Mouse (Mus musculus) hindbrain, embryonic 13.5 days (tissue): ENCODE measurements around the gene Krtap6-5. TPM values are rescaled to one million over a fixed set of nuclear protein-coding genes. Genes with fewer than 3 reads are reported as not detected.
"Not testable (repeated sequence)": the region's sequence is repeated elsewhere in the genome, so short reads cannot be mapped to it uniquely, and the experiment has no call there.

Experiments used
- ATAC-seq: fragments of 200-750 bp; cut with Nextera tagmentation; 2 replicates; pipeline ENCODE4 v1.8.0; 2017; ENCODE audit warnings: moderate TSS enrichment; ENCODE audit not compliant: low FRiP score
- H3K27ac ChIP-seq: fragments of 300-500 bp; sonication (generic); 2 replicates; pipeline ENCODE4 v1.5.1; 2015; ENCODE audit warnings: inconsistent platforms, mild to moderate bottlenecking, moderate library complexity
- H3K27me3 ChIP-seq: fragments of 300-500 bp; sonication (generic); 2 replicates; pipeline ENCODE4 v1.6.1; 2015; ENCODE audit warnings: mild to moderate bottlenecking, inconsistent platforms
- H3K36me3 ChIP-seq: fragments of 300-500 bp; sonication (generic); 2 replicates; pipeline ENCODE4 v1.6.1; 2015; ENCODE audit warnings: mild to moderate bottlenecking, inconsistent platforms
- H3K4me1 ChIP-seq: fragments of 300-500 bp; sonication (generic); replicated peaks from 2 replicates; pipeline ENCODE4 v1.6.1; 2015; ENCODE audit warnings: inconsistent platforms
- H3K4me2 ChIP-seq: fragments of 300-500 bp; sonication (generic); 2 replicates; pipeline ENCODE4 v1.6.1; 2015; ENCODE audit warnings: inconsistent platforms, mild to moderate bottlenecking, moderate library complexity
- H3K4me3 ChIP-seq: fragments of 300-500 bp; sonication (generic); 2 replicates; pipeline ENCODE4 v1.5.1; 2015; ENCODE audit warnings: mild to moderate bottlenecking, inconsistent platforms
- H3K9ac ChIP-seq: fragments of 300-500 bp; sonication (generic); 2 replicates; pipeline ENCODE4 v1.6.1; 2015; ENCODE audit warnings: mild to moderate bottlenecking, inconsistent platforms
- H3K9me3 ChIP-seq: fragments of 300-500 bp; sonication (generic); 2 replicates; pipeline ENCODE4 v1.6.1; 2016; ENCODE audit warnings: inconsistent platforms
- WGBS: fragments of 180-500 bp; shearing (Covaris S2); methylation state at CpG from one replicate; pipeline ENCODE4 v1.1.7; 2015; 5-methylcytosine and 5-hydroxymethylcytosine counted together
- polyA plus RNA-seq: library from polyadenylated mRNA; unstranded; fragments of >200 nt; fragmentation: Nextera tagmentation; extraction: Ambion mirVana; gene quantifications from 2 replicates; pipeline ENCODE4 v1.2.1, GENCODE M21; 2015

Gene Krtap6-5
- not detected in 2 replicates for polyA plus RNA-seq

DNA sequence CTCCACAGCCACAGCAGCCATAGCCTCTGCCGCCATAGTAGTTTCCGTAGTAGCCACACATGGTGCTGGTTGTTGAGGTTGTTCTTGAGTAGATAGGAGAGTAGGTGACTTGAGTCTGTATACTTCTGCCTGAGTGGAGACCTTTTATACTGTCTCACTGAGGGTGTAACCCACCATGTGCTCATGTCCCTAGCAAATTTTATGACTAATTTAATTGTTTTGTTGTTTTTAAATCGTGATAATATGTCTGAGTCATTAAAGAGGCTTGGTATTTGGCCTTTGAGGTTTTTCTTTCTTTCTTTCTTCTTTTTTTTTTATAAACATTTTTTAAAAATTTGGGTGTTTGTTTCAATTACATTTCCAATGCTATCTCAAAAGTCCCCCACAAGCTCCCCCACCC, at the start of gene Krtap6-5:
Gene Krtap6-5, minus strand, starts transcription at position 101 of the 400 bp plus-strand sequence.
- Histone ChIP-seq H3K4me3 (no peak within 1 kb of the TSS), H3K36me3 (no peaks in the 10 kb centered on the region), H3K27ac (no peak within 1 kb of the TSS), H3K9me3 (no peaks in the 10 kb centered on the region), H3K4me2 (no peak within 1 kb of the TSS), H3K27me3 (no peaks in the 10 kb centered on the region), H3K9ac (no peak within 1 kb of the TSS), H3K4me1 (no peaks in the 10 kb centered on the region)
- 92% methylated on average over 3 of the region's 3 CpGs for WGBS
- no peak for ATAC-seq

DNA sequence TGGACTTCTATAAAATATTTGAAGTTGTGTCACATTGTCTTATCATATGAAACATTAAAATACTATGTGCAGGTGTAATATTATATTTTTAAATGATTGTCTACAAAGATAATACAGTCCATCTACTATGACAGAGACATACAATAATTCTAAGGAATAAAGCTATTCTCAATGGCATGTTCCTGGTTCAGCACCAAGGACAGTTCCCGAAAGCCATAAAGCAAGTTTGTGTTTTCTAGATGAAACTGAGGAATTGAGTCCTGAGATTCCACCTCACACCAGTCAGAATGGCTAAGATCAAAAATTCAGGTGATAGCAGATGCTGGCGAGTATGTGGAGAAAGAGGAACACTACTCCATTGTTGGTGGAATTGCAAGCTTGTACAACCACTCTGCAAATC, 23.4 kb upstream of the Krtap6-5 start:
- H3K4me3 ChIP-seq, H3K9me3 ChIP-seq, ATAC-seq, H3K36me3 ChIP-seq, H3K27ac ChIP-seq, H3K4me1 ChIP-seq, H3K9ac ChIP-seq, H3K27me3 ChIP-seq, H3K4me2 ChIP-seq: not testable (repeated sequence)
- 73% methylated on average over 2 of the region's 2 CpGs for WGBS

DNA sequence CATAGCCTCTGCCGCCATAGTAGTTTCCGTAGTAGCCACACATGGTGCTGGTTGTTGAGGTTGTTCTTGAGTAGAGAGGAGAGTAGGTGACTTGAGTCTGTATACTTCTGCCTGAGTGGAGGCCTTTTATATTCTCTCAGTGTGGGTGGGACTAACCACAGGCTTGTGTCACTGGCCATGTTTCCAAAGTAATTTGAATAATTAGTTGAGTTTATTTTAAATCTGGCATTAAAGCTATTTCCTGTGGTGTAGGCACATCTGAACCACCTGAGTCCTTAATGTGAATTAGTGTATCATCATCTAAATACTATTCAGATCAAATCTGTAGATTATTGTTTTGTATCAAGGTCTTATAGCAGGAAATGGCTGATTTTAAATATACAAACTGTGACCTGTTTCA, 16.2 kb upstream of the Krtap6-5 start, which contains the start of gene 1110025L11Rik:
Gene 1110025L11Rik, minus strand, starts transcription at position 101 of the 400 bp plus-strand sequence.
- H3K9ac ChIP-seq, H3K27me3 ChIP-seq, H3K9me3 ChIP-seq, ATAC-seq, H3K4me3 ChIP-seq, H3K36me3 ChIP-seq, H3K4me1 ChIP-seq, H3K27ac ChIP-seq, H3K4me2 ChIP-seq: not testable (repeated sequence)
- WGBS = no CpG with 5 or more reads among the region's 2 CpGs

DNA sequence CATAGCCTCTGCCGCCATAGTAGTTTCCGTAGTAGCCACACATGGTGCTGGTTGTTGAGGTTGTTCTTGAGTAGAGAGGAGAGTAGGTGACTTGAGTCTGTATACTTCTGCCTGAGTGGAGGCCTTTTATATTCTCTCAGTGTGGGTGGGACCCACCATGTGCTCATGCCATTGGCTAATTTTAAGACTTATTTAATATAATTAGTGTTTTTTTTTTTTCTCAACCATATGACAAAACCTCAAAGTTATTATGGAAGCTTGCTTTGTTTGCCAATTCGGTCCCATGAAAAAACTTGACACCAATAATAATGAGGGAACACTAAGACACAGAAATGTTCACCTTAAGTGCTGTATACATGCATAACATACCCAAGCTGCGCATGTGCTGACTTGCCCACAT, 6.3 kb downstream of the Krtap6-5 start, which contains the start of gene Gm10228:
Gene Gm10228, minus strand, starts transcription at position 101 of the 400 bp plus-strand sequence.
- not testable (repeated sequence) for ATAC-seq, H3K4me1 ChIP-seq, H3K9ac ChIP-seq, H3K36me3 ChIP-seq, H3K27me3 ChIP-seq, H3K27ac ChIP-seq, H3K9me3 ChIP-seq, H3K4me3 ChIP-seq, H3K4me2 ChIP-seq
- 97% methylated on average over 2 of the region's 4 CpGs for WGBS

DNA sequence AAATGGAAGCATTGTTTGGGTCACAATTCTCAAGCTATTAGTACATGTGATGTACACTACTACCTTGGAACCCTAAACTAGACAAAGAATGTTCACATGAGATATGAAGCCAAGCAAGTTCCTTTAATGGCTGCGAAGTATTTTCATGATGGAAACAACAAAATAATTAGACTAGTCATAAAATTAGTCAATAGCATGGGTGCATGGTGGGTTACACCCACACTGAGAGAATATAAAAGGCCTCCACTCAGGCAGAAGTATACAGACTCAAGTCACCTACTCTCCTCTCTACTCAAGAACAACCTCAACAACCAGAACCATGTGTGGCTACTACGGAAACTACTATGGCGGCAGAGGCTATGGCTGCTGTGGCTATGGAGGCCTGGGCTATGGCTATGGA, 16.3 kb downstream of the Krtap6-5 start, which contains the start of gene Krtap6-1:
Gene Krtap6-1, plus strand, starts transcription at position 301 of the 400 bp plus-strand sequence.
- not testable (repeated sequence) for H3K4me1 ChIP-seq, H3K36me3 ChIP-seq, H3K27ac ChIP-seq, H3K4me2 ChIP-seq, H3K9me3 ChIP-seq, H3K9ac ChIP-seq, ATAC-seq, H3K4me3 ChIP-seq, H3K27me3 ChIP-seq
- WGBS = 96% methylated on average over 3 of the region's 3 CpGs

DNA sequence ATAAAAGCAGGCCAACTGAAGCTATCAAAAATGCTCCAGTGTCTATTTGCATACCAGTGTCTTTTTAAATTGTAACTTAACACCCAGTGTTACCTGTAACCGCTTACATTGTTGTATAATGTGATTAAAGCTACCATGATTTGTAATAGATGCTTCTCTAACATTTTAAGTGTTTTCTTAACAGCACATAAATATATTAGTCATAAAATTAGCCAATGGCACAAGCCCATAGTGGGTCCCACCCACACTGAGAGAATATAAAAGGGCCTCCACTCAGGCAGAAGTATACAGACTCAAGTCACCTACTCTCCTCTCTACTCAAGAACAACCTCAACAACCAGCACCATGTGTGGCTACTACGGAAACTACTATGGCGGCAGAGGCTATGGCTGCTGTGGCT, 32.7 kb downstream of the Krtap6-5 start, which contains the start of gene Gm10229:
Gene Gm10229, plus strand, starts transcription at position 301 of the 400 bp plus-strand sequence.
- not testable (repeated sequence) for H3K4me1 ChIP-seq, H3K36me3 ChIP-seq, ATAC-seq, H3K27ac ChIP-seq, H3K9ac ChIP-seq, H3K4me2 ChIP-seq, H3K4me3 ChIP-seq, H3K9me3 ChIP-seq, H3K27me3 ChIP-seq
- 100% methylated on average over 2 of the region's 3 CpGs for WGBS

DNA sequence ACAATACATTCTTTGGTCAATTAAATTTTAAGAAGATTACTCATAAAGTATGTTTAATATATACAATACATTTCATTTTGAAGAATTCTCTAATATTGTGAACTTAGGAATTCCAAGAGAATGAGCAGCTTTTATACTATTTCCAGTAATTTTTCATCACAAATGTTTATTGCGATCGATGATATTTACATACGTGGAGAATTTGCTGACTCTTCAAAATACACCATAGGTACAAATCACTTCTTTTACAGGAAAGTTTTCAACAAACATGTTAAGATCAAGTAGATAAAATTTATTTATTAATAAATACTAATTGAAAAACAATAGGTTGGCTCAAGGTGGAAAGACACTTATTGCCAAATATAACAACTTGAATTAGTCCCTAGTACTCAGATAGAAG, 33.7 kb downstream of the Krtap6-5 start:
- Histone ChIP-seq H3K4me3 (no peak overlapping the region), H3K4me1 (no peaks in the 10 kb centered on the region), H3K27ac (no peak overlapping the region), H3K9ac (no peak overlapping the region), H3K36me3 (no peaks in the 10 kb centered on the region), H3K9me3 (no peaks in the 10 kb centered on the region), H3K27me3 (no peaks in the 10 kb centered on the region), H3K4me2 (no peak overlapping the region)
- WGBS = 98% methylated on average over 3 of the region's 3 CpGs
- ATAC-seq = no peak

DNA sequence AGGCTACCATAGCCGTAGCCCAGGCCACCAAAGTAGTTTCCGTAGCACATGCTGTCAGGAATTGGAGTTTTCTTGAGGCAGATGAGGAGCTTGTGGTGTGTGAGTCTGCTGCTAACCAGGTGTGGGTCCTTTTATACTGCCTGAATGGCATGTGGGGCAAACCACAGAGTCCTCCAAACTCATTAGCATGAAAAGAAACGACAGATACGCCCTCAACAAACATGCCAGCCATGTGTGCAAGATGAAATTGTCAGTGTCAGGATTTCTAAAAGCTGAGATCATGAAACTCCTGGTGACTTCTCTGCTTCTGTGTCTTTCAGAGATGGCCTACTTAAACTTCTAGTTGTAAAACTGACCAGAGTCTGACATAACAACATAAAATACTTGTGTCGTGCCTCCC, 37.0 kb downstream of the Krtap6-5 start, which contains the start of gene Krtap22-2:
Gene Krtap22-2, minus strand, starts transcription at position 101 of the 400 bp plus-strand sequence.
- no peaks in the 10 kb centered on the region for H3K27me3 ChIP-seq
- H3K9me3 ChIP-seq = no peaks in the 10 kb centered on the region
- no peak within 1 kb of the TSS for H3K4me2 ChIP-seq
- ATAC-seq = no peak
- H3K36me3 ChIP-seq = no peaks in the 10 kb centered on the region
- WGBS = 86% methylated on average over 5 of the region's 5 CpGs
- H3K27ac ChIP-seq = no peak within 1 kb of the TSS
- no peak within 1 kb of the TSS for H3K9ac ChIP-seq
- no peaks in the 10 kb centered on the region for H3K4me1 ChIP-seq
- H3K4me3 ChIP-seq = no peak within 1 kb of the TSS

Other genes with a start within 250 kb of the Krtap6-5 start
- not detected in 2 replicates for gene Gm20741, start 235.7 kb downstream of the Krtap6-5 start, polyA plus RNA-seq
- not detected in 2 replicates for gene Krtap15, start 227.7 kb downstream of the Krtap6-5 start, polyA plus RNA-seq
- gene Krtap14, start 221.7 kb downstream of the Krtap6-5 start, polyA plus RNA-seq = not detected in 2 replicates
- not detected in 2 replicates for gene Krtap19-1, start 178.5 kb downstream of the Krtap6-5 start, polyA plus RNA-seq
- not detected in 2 replicates for gene Krtap19-2, start 173.6 kb downstream of the Krtap6-5 start, polyA plus RNA-seq
- gene Krtap19-3, start 169.8 kb downstream of the Krtap6-5 start, polyA plus RNA-seq = not detected in 2 replicates
- gene Krtap19-4, start 162.8 kb downstream of the Krtap6-5 start, polyA plus RNA-seq = not detected in 2 replicates
- gene Krtap19-5, start 151.4 kb downstream of the Krtap6-5 start, polyA plus RNA-seq = not detected in 2 replicates
- gene Krtap19-9b, start 115.6 kb downstream of the Krtap6-5 start, polyA plus RNA-seq = not detected in 2 replicates
- not detected in 2 replicates for gene Krtap16-3, start 85.0 kb downstream of the Krtap6-5 start, polyA plus RNA-seq
- gene Krtap22-2, start 37.1 kb downstream of the Krtap6-5 start, polyA plus RNA-seq = not detected in 2 replicates
- not detected in 2 replicates for gene Gm10229, start 32.6 kb downstream of the Krtap6-5 start, polyA plus RNA-seq
- gene Krtap6-1, start 16.2 kb downstream of the Krtap6-5 start, polyA plus RNA-seq = not detected in 2 replicates
- not detected in 2 replicates for gene Gm10228, start 6.4 kb downstream of the Krtap6-5 start, polyA plus RNA-seq
- gene 1110025L11Rik, start 16.1 kb upstream of the Krtap6-5 start, polyA plus RNA-seq = not detected in 2 replicates
- not detected in 2 replicates for gene Krtap6-3, start 36.1 kb upstream of the Krtap6-5 start, polyA plus RNA-seq
- not detected in 2 replicates for gene Gm6358, start 93.0 kb upstream of the Krtap6-5 start, polyA plus RNA-seq
- gene Gm10061, start 103.2 kb upstream of the Krtap6-5 start, polyA plus RNA-seq = not detected in 2 replicates
- not detected in 2 replicates for gene Gm9789, start 110.1 kb upstream of the Krtap6-5 start, polyA plus RNA-seq
- not detected in 2 replicates for gene Gm7735, start 121.6 kb upstream of the Krtap6-5 start, polyA plus RNA-seq
- gene 1110057P08Rik, start 126.9 kb upstream of the Krtap6-5 start, polyA plus RNA-seq = not detected in 2 replicates
- gene Krtap20-2, start 158.0 kb upstream of the Krtap6-5 start, polyA plus RNA-seq = not detected in 2 replicates